Mouse (Mus musculus): ENCODE measurements around the gene Cyp11a1. TPM values are rescaled to one million over a fixed set of nuclear protein-coding genes. Genes with fewer than 3 reads are reported as not detected.
A peak's percentile ranks its signal among the peaks of the same experiment; 100 is the strongest.

The Cyp11a1 gene
- polyA plus RNA-seq, 1 experiment, result 0.45 TPM

GRCm38 (mm10) chr9:58029635-58030034 is 23.4 kb downstream of the Cyp11a1 start:
- no peaks in the 10 kb centered on the region for H3K27me3 ChIP-seq (ENCODE audit: control insufficient read depth, insufficient read depth, low read length, poor library complexity, severe bottlenecking)
- H3K9ac ChIP-seq (ENCODE audit: low read depth, poor library complexity, severe bottlenecking), result no peak overlapping the region
- no peaks in the 10 kb centered on the region for H3K9me3 ChIP-seq (replicated peaks; ENCODE audit: control insufficient read depth, insufficient read depth, low read length, poor library complexity, severe bottlenecking)
- H3K27ac ChIP-seq (ENCODE audit: insufficient read depth, low read length), result no peak overlapping the region
- H3K4me1 ChIP-seq (ENCODE audit: control insufficient read depth, insufficient read depth, low read length), result no peaks in the 10 kb centered on the region
- TF ChIP-seq EP300 (IDR thresholded peaks at IDR 0.05; ENCODE audit: insufficient read depth, low read depth, low read length) (no peak), POLR2A (IDR thresholded peaks at IDR 0.05; ENCODE audit: insufficient read depth, low read length) (no peak), CTCF (IDR thresholded peaks at IDR 0.05; ENCODE audit: low read depth, low read length) (no peak)
- no peak overlapping the region for H3K4me3 ChIP-seq (ENCODE audit: low read depth, low read length)
- no peaks in the 10 kb centered on the region for H3K36me3 ChIP-seq (ENCODE audit: control insufficient read depth, insufficient read depth, low read length, poor library complexity, severe bottlenecking)

GRCm38 (mm10) chr9:58031895-58032294 is 25.7 kb downstream of the Cyp11a1 start:
- Histone ChIP-seq H3K27ac (ENCODE audit: insufficient read depth, low read length) (no peak overlapping the region), H3K36me3 (ENCODE audit: control insufficient read depth, insufficient read depth, low read length, poor library complexity, severe bottlenecking) (no peaks in the 10 kb centered on the region), H3K4me1 (ENCODE audit: control insufficient read depth, insufficient read depth, low read length) (no peaks in the 10 kb centered on the region), H3K9me3 (replicated peaks; ENCODE audit: control insufficient read depth, insufficient read depth, low read length, poor library complexity, severe bottlenecking) (no peaks in the 10 kb centered on the region), H3K9ac (ENCODE audit: low read depth, poor library complexity, severe bottlenecking) (no peak overlapping the region), H3K27me3 (ENCODE audit: control insufficient read depth, insufficient read depth, low read length, poor library complexity, severe bottlenecking) (no peaks in the 10 kb centered on the region), H3K4me3 (ENCODE audit: low read depth, low read length) (no peak overlapping the region)
- TF ChIP-seq EP300 (IDR thresholded peaks at IDR 0.05; ENCODE audit: insufficient read depth, low read depth, low read length) (no peak), CTCF (IDR thresholded peaks at IDR 0.05; ENCODE audit: low read depth, low read length) (no peak), POLR2A (IDR thresholded peaks at IDR 0.05; ENCODE audit: insufficient read depth, low read length) (no peak)

- H3K9me3 ChIP-seq (replicated peaks; ENCODE audit: control insufficient read depth, insufficient read depth, low read length, poor library complexity, severe bottlenecking), result no peaks in the 10 kb centered on the region
- H3K36me3 ChIP-seq (ENCODE audit: control insufficient read depth, insufficient read depth, low read length, poor library complexity, severe bottlenecking), result no peaks in the 10 kb centered on the region
- no peaks in the 10 kb centered on the region for H3K27me3 ChIP-seq (ENCODE audit: control insufficient read depth, insufficient read depth, low read length, poor library complexity, severe bottlenecking)
- H3K9ac ChIP-seq (ENCODE audit: low read depth, poor library complexity, severe bottlenecking), result no peak overlapping the region
- no peak overlapping the region for H3K4me3 ChIP-seq (ENCODE audit: low read depth, low read length)
- no peak overlapping the region for H3K27ac ChIP-seq (ENCODE audit: insufficient read depth, low read length)
- H3K4me1 ChIP-seq (ENCODE audit: control insufficient read depth, insufficient read depth, low read length), result no peaks in the 10 kb centered on the region
- TF ChIP-seq CTCF (IDR thresholded peaks at IDR 0.05; ENCODE audit: low read depth, low read length) (no peak), POLR2A (IDR thresholded peaks at IDR 0.05; ENCODE audit: insufficient read depth, low read length) (no peak), EP300 (IDR thresholded peaks at IDR 0.05; ENCODE audit: insufficient read depth, low read depth, low read length) (no peak)
Measured at GRCm38 (mm10) chr9:58035519-58035918, 29.3 kb downstream of the Cyp11a1 start.

- H3K27ac ChIP-seq (ENCODE audit: insufficient read depth, low read length), result no peak overlapping the region
- H3K36me3 ChIP-seq (ENCODE audit: control insufficient read depth, insufficient read depth, low read length, poor library complexity, severe bottlenecking), result no peaks in the 10 kb centered on the region
- no peaks in the 10 kb centered on the region for H3K9me3 ChIP-seq (replicated peaks; ENCODE audit: control insufficient read depth, insufficient read depth, low read length, poor library complexity, severe bottlenecking)
- H3K4me1 ChIP-seq (ENCODE audit: control insufficient read depth, insufficient read depth, low read length), result no peaks in the 10 kb centered on the region
- H3K9ac ChIP-seq (ENCODE audit: low read depth, poor library complexity, severe bottlenecking), result no peak overlapping the region
- no peak overlapping the region for H3K4me3 ChIP-seq (ENCODE audit: low read depth, low read length)
- no peak for TF ChIP-seq POLR2A (IDR thresholded peaks at IDR 0.05; ENCODE audit: insufficient read depth, low read length)
- TF ChIP-seq EP300 (IDR thresholded peaks at IDR 0.05; ENCODE audit: insufficient read depth, low read depth, low read length), result no peak
- no peak for TF ChIP-seq CTCF (IDR thresholded peaks at IDR 0.05; ENCODE audit: low read depth, low read length)
- H3K27me3 ChIP-seq (ENCODE audit: control insufficient read depth, insufficient read depth, low read length, poor library complexity, severe bottlenecking), result no peaks in the 10 kb centered on the region
Measured at GRCm38 (mm10) chr9:58035951-58036698, 29.9 kb downstream of the Cyp11a1 start.

GRCm38 (mm10) chr9:58036961-58037360 is 30.8 kb downstream of the Cyp11a1 start:
- Histone ChIP-seq H3K4me3 (ENCODE audit: low read depth, low read length) (no peak overlapping the region), H3K27me3 (ENCODE audit: control insufficient read depth, insufficient read depth, low read length, poor library complexity, severe bottlenecking) (no peaks in the 10 kb centered on the region), H3K36me3 (ENCODE audit: control insufficient read depth, insufficient read depth, low read length, poor library complexity, severe bottlenecking) (no peaks in the 10 kb centered on the region), H3K9me3 (replicated peaks; ENCODE audit: control insufficient read depth, insufficient read depth, low read length, poor library complexity, severe bottlenecking) (no peaks in the 10 kb centered on the region), H3K27ac (ENCODE audit: insufficient read depth, low read length) (no peak overlapping the region), H3K9ac (ENCODE audit: low read depth, poor library complexity, severe bottlenecking) (no peak overlapping the region), H3K4me1 (ENCODE audit: control insufficient read depth, insufficient read depth, low read length) (no peaks in the 10 kb centered on the region)
- TF ChIP-seq CTCF (IDR thresholded peaks at IDR 0.05; ENCODE audit: low read depth, low read length) (no peak), EP300 (IDR thresholded peaks at IDR 0.05; ENCODE audit: insufficient read depth, low read depth, low read length) (no peak), POLR2A (IDR thresholded peaks at IDR 0.05; ENCODE audit: insufficient read depth, low read length) (no peak)

GRCm38 (mm10) chr9:58038500-58039168 is 32.4 kb downstream of the Cyp11a1 start:
- TF ChIP-seq EP300 (IDR thresholded peaks at IDR 0.05; ENCODE audit: insufficient read depth, low read depth, low read length) (peak; percentile 30; the same call in 1 of the 2 replicates), POLR2A (IDR thresholded peaks at IDR 0.05; ENCODE audit: insufficient read depth, low read length) (no peak), CTCF (IDR thresholded peaks at IDR 0.05; ENCODE audit: low read depth, low read length) (peak; percentile 94)
- Histone ChIP-seq H3K9me3 (replicated peaks; ENCODE audit: control insufficient read depth, insufficient read depth, low read length, poor library complexity, severe bottlenecking) (no peaks in the 10 kb centered on the region), H3K27me3 (ENCODE audit: control insufficient read depth, insufficient read depth, low read length, poor library complexity, severe bottlenecking) (no peaks in the 10 kb centered on the region), H3K4me3 (ENCODE audit: low read depth, low read length) (no peak overlapping the region), H3K9ac (ENCODE audit: low read depth, poor library complexity, severe bottlenecking) (no peak overlapping the region), H3K27ac (ENCODE audit: insufficient read depth, low read length) (no peak overlapping the region), H3K36me3 (ENCODE audit: control insufficient read depth, insufficient read depth, low read length, poor library complexity, severe bottlenecking) (no peaks in the 10 kb centered on the region), H3K4me1 (ENCODE audit: control insufficient read depth, insufficient read depth, low read length) (no peaks in the 10 kb centered on the region)
